Mouse (Mus musculus) hindbrain, embryonic 12.5 days (tissue): ENCODE measurements around the gene Rbak. TPM values are rescaled to one million over a fixed set of nuclear protein-coding genes. Genes with fewer than 3 reads are reported as not detected.
"Not testable (repeated sequence)": the region's sequence is repeated elsewhere in the genome, so short reads cannot be mapped to it uniquely, and the experiment has no call there.

Experiments used
- ATAC-seq: fragments of 200-750 bp; cut with Nextera tagmentation; 2 replicates; pipeline ENCODE4 v1.8.0; 2017; ENCODE audit warnings: moderate TSS enrichment; ENCODE audit not compliant: low FRiP score
- H3K27ac ChIP-seq: fragments of 300-500 bp; sonication (generic); 2 replicates; pipeline ENCODE4 v1.5.1; 2016; ENCODE audit warnings: mild to moderate bottlenecking
- H3K27me3 ChIP-seq: fragments of 300-500 bp; sonication (generic); 2 replicates; pipeline ENCODE4 v1.6.1; 2016; ENCODE audit warnings: mild to moderate bottlenecking
- H3K36me3 ChIP-seq: fragments of 300-500 bp; sonication (generic); 2 replicates; pipeline ENCODE4 v1.6.1; 2016; ENCODE audit warnings: mild to moderate bottlenecking
- H3K4me1 ChIP-seq: fragments of 300-500 bp; sonication (generic); 2 replicates; pipeline ENCODE4 v1.6.1; 2016
- H3K4me2 ChIP-seq: fragments of 300-500 bp; sonication (generic); replicated peaks from 2 replicates; pipeline ENCODE4 v1.6.1; 2016; ENCODE audit warnings: mild to moderate bottlenecking
- H3K4me3 ChIP-seq: fragments of 300-500 bp; sonication (generic); 2 replicates; pipeline ENCODE4 v1.5.1; 2016; ENCODE audit warnings: mild to moderate bottlenecking
- H3K9ac ChIP-seq: fragments of 300-500 bp; sonication (generic); 2 replicates; pipeline ENCODE4 v1.6.1; 2016; ENCODE audit warnings: mild to moderate bottlenecking, moderate library complexity
- H3K9me3 ChIP-seq: fragments of 300-500 bp; sonication (generic); replicated peaks from 2 replicates; pipeline ENCODE4 v1.6.1; 2016; ENCODE audit warnings: mild to moderate bottlenecking
- WGBS: fragments of 180-500 bp; shearing (Covaris S2); methylation state at CpG from one replicate; pipeline ENCODE4 v1.1.7; 2016; 5-methylcytosine and 5-hydroxymethylcytosine counted together
- polyA plus RNA-seq: library from polyadenylated mRNA; unstranded; fragments of >200 nt; fragmentation: Nextera tagmentation; extraction: Ambion mirVana; gene quantifications from 2 replicates; pipeline ENCODE4 v1.2.1, GENCODE M21; 2016

Rbak gene
- polyA plus RNA-seq, result 15.4 and 17.8 TPM in 2 replicates

GRCm38 (mm10) chr5:143180255-143181076, at the start of gene Rbak, which contains the start of gene Spdye4b:
Rbak (minus strand) TSS chr5:143180775.
Spdye4b (plus strand) TSS chr5:143181017.
- H3K27ac ChIP-seq, result peak within 1 kb of the TSS; percentile 90
- peak within 1 kb of the TSS; percentile 82 for H3K9ac ChIP-seq
- under 1% methylated on average over 51 of the region's 58 CpGs for WGBS
- peak within 1 kb of the TSS; percentile 85 for H3K4me2 ChIP-seq
- peaks cover 6% of the 10 kb centered on the region; the same call in 1 of the 2 replicates for H3K9me3 ChIP-seq
- H3K4me3 ChIP-seq, result peak within 1 kb of the TSS; percentile 69
- H3K27me3 ChIP-seq, result no peaks in the 10 kb centered on the region
- peaks cover 11% of the 10 kb centered on the region for H3K4me1 ChIP-seq
- peak; percentile 96 for ATAC-seq
- H3K36me3 ChIP-seq, result peaks cover 31% of the 10 kb centered on the region

- H3K9ac ChIP-seq, result no peak within 1 kb of the TSS
- H3K27me3 ChIP-seq, result no peaks in the 10 kb centered on the region
- H3K9me3 ChIP-seq, result peaks cover 10% of the 10 kb centered on the region
- H3K36me3 ChIP-seq, result no peaks in the 10 kb centered on the region
- H3K4me1 ChIP-seq, result no peaks in the 10 kb centered on the region
- no peak within 1 kb of the TSS for H3K4me3 ChIP-seq
- no peak for ATAC-seq
- no peak within 1 kb of the TSS for H3K27ac ChIP-seq
- WGBS, result 91% methylated on average over 3 of the region's 3 CpGs
- no peak within 1 kb of the TSS for H3K4me2 ChIP-seq
Observed at GRCm38 (mm10) chr5:143226790-143227189, 46.2 kb upstream of the Rbak start, which contains the start of gene Spdye4a. Spdye4a (minus strand) TSS chr5:143226890.

DNA sequence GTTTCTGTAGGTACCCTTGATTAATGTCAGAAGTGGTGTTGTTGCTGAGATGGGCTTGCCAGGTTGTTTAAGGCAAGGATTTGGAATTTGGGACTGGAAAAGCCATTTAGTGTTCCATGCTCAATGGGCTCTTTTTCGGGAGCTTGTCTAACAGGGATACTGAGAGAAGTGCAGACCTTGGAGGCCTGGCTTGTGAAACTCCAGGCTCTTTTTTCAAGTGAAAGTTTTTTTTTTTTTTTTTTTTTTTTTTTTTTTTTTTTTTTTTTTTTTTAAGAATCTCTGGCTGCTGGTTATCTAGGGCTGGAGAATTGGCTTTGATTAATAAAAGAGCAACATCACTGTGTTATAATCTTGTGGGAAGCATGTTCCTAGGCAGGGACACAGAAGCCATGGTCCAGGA, 41.7 kb upstream of the Rbak start:
- WGBS, result 88% methylated on average over 1 of the region's 1 CpGs

GRCm38 (mm10) chr5:143220996-143221395, 40.4 kb upstream of the Rbak start:
- 83% methylated on average over 5 of the region's 5 CpGs for WGBS
- Histone ChIP-seq H3K4me2 (no peak overlapping the region), H3K36me3 (no peaks in the 10 kb centered on the region), H3K27ac (no peak overlapping the region), H3K27me3 (no peaks in the 10 kb centered on the region), H3K9ac (no peak overlapping the region), H3K4me1 (no peaks in the 10 kb centered on the region), H3K4me3 (no peak overlapping the region), H3K9me3 (no peaks in the 10 kb centered on the region)
- no peak for ATAC-seq

More for the DNA sequence above, 41.7 kb upstream of the Rbak start:
- no peak for ATAC-seq
- no peak overlapping the region for H3K4me3 ChIP-seq
- H3K9me3 ChIP-seq, result no peaks in the 10 kb centered on the region
- no peaks in the 10 kb centered on the region for H3K4me1 ChIP-seq
- H3K27me3 ChIP-seq, result no peaks in the 10 kb centered on the region
- no peak overlapping the region for H3K27ac ChIP-seq
- no peak overlapping the region for H3K4me2 ChIP-seq
- H3K9ac ChIP-seq, result no peak overlapping the region
- no peaks in the 10 kb centered on the region for H3K36me3 ChIP-seq

DNA sequence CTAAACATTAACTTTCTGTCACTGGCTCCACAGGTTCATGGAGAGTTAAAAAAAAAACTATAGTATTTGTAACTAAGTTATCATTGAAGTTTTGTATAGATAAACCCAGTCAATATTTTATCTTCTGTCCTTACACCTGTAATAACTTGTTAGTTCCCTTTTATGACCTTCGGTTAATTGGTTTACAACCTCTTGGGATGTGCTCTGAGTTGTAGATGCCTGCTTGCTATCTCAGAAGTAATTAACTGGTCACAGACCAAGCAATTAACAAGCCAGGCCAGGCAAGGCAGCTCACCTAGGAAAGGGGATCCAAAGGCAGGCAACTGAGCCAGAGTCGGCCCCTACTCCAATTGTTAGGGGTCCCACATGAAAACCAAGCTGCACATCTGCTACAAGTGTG, 33.3 kb upstream of the Rbak start:
- ATAC-seq, result no peak
- Histone ChIP-seq H3K36me3 (no peaks in the 10 kb centered on the region), H3K9ac (no peak overlapping the region), H3K4me3 (no peak overlapping the region), H3K4me2 (no peak overlapping the region), H3K9me3 (peaks cover 2% of the 10 kb centered on the region), H3K27ac (no peak overlapping the region), H3K4me1 (no peaks in the 10 kb centered on the region), H3K27me3 (no peaks in the 10 kb centered on the region)
- 88% methylated on average over 2 of the region's 2 CpGs for WGBS

GRCm38 (mm10) chr5:143205015-143205414, 24.4 kb upstream of the Rbak start:
- WGBS, result 70% methylated on average over 3 of the region's 3 CpGs
- H3K4me1 ChIP-seq, result no peaks in the 10 kb centered on the region
- H3K36me3 ChIP-seq, result no peaks in the 10 kb centered on the region
- no peak overlapping the region for H3K27ac ChIP-seq
- H3K9me3 ChIP-seq, result peaks cover 7% of the 10 kb centered on the region
- ATAC-seq, result no peak
- no peak overlapping the region for H3K4me2 ChIP-seq
- H3K9ac ChIP-seq, result no peak overlapping the region
- no peak overlapping the region for H3K4me3 ChIP-seq
- no peaks in the 10 kb centered on the region for H3K27me3 ChIP-seq

DNA sequence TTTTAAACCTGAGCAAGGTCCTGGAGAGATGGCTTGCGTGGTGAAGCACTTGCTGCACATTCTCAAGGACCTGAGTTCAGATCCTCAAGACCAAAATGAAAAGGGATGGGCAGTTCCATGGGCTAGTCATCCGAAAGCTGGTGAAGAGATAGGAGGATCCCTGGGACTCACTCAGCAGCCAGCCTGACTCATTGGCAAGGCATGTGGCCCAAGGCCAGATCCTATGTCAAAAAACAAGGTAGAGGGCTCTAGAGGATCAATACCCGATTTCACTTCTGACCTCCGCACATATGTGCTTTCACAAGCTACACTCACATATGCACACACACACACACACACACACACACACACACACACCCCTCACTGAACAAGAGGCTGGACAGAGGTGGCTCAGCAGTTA, 15.9 kb upstream of the Rbak start:
- Histone ChIP-seq H3K9ac (no peak overlapping the region), H3K36me3 (no peaks in the 10 kb centered on the region), H3K4me3 (no peak overlapping the region), H3K27ac (no peak overlapping the region), H3K9me3 (no peaks in the 10 kb centered on the region), H3K27me3 (no peaks in the 10 kb centered on the region), H3K4me2 (no peak overlapping the region), H3K4me1 (no peaks in the 10 kb centered on the region)
- WGBS, result 87% methylated on average over 4 of the region's 4 CpGs
- ATAC-seq, result no peak

GRCm38 (mm10) chr5:143195166-143195565, 14.6 kb upstream of the Rbak start:
- H3K27me3 ChIP-seq, result no peaks in the 10 kb centered on the region
- no peaks in the 10 kb centered on the region for H3K9me3 ChIP-seq
- H3K4me3 ChIP-seq, result no peak overlapping the region
- H3K4me2 ChIP-seq, result no peak overlapping the region
- ATAC-seq, result no peak
- no peaks in the 10 kb centered on the region for H3K4me1 ChIP-seq
- H3K36me3 ChIP-seq, result no peaks in the 10 kb centered on the region
- no peak overlapping the region for H3K9ac ChIP-seq
- H3K27ac ChIP-seq, result no peak overlapping the region
- 81% methylated on average over 2 of the region's 2 CpGs for WGBS

DNA sequence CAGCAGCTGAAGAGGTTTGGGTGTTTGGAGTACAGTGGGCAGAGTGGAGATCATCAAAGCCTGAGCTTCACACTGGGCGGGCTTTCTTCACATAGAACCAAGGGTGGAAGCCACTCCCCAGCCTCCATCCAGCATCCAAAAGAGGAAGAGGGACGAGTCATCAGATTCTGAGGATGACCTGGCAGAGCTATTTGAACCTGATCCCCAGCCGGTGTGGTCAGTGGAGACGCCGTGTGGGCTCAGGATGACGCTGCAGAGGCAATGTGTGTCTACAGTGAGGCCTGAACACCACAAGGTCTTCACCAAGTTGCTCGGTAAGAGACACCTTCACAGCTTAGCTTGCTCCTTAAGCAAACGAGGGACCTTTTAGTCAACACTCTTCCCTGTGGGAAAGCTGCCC, 14.2 kb upstream of the Rbak start:
- not testable (repeated sequence) for H3K27me3 ChIP-seq, H3K9ac ChIP-seq, H3K4me3 ChIP-seq, H3K4me1 ChIP-seq, H3K9me3 ChIP-seq, ATAC-seq, H3K27ac ChIP-seq, H3K4me2 ChIP-seq, H3K36me3 ChIP-seq
- 70% methylated on average over 8 of the region's 8 CpGs for WGBS

GRCm38 (mm10) chr5:143192806-143193205, 12.2 kb upstream of the Rbak start:
- H3K27me3 ChIP-seq, result no peaks in the 10 kb centered on the region
- WGBS, result 92% methylated on average over 8 of the region's 8 CpGs
- H3K9me3 ChIP-seq, result no peaks in the 10 kb centered on the region
- no peaks in the 10 kb centered on the region for H3K36me3 ChIP-seq
- no peak overlapping the region for H3K27ac ChIP-seq
- H3K4me2 ChIP-seq, result no peak overlapping the region
- no peaks in the 10 kb centered on the region for H3K4me1 ChIP-seq
- no peak overlapping the region for H3K9ac ChIP-seq
- no peak for ATAC-seq
- no peak overlapping the region for H3K4me3 ChIP-seq

GRCm38 (mm10) chr5:143188014-143188413, 7.4 kb upstream of the Rbak start:
- not testable (repeated sequence) for ATAC-seq

GRCm38 (mm10) chr5:143179179-143179578, 1.4 kb downstream of the Rbak start:
- no peak for ATAC-seq
- H3K27ac ChIP-seq, result no peak overlapping the region
- peak overlapping the region; percentile 69; the same call in 1 of the 2 replicates for H3K4me3 ChIP-seq
- 37% methylated on average over 6 of the region's 6 CpGs for WGBS
- H3K9me3 ChIP-seq, result peaks cover 6% of the 10 kb centered on the region; the same call in 1 of the 2 replicates
- H3K9ac ChIP-seq, result no peak overlapping the region
- peaks cover 11% of the 10 kb centered on the region for H3K4me1 ChIP-seq
- peak overlapping the region; percentile 85 for H3K4me2 ChIP-seq
- H3K27me3 ChIP-seq, result no peaks in the 10 kb centered on the region
- H3K36me3 ChIP-seq, result peaks cover 44% of the 10 kb centered on the region

More at GRCm38 (mm10) chr5:143188014-143188413, 7.4 kb upstream of the Rbak start:
- H3K4me2 ChIP-seq, H3K4me3 ChIP-seq, H3K36me3 ChIP-seq, H3K4me1 ChIP-seq, H3K9me3 ChIP-seq, H3K27me3 ChIP-seq, H3K9ac ChIP-seq, H3K27ac ChIP-seq: not testable (repeated sequence)
- 78% methylated on average over 1 of the region's 1 CpGs for WGBS
